Mouse (Mus musculus): ENCODE measurements around the gene Vinac1. TPM values are rescaled to one million over a fixed set of nuclear protein-coding genes. Genes with fewer than 3 reads are reported as not detected.
A peak's percentile ranks its signal among the peaks of the same experiment; 100 is the strongest.

Vinac1 gene
- total RNA-seq, 2 experiments from 2014 or later = not detected

- no peak for DNase-seq
Observed at GRCm38 (mm10) chr2:129038937-129039631, 8.9 kb downstream of the Vinac1 start.

GRCm38 (mm10) chr2:129038426-129038936 lies 9.5 kb downstream of the Vinac1 start:
- peak in 1 of 2 experiments; percentile 9 for DNase-seq

GRCm38 (mm10) chr2:129035381-129035780 lies 12.6 kb downstream of the Vinac1 start:
- no peak for DNase-seq

GRCm38 (mm10) chr2:129024820-129025219 lies 23.2 kb downstream of the Vinac1 start:
- peak in 1 of 2 experiments; percentile 14 for DNase-seq

GRCm38 (mm10) chr2:129020106-129020505 lies 27.9 kb downstream of the Vinac1 start:
- no peak for DNase-seq

DNA sequence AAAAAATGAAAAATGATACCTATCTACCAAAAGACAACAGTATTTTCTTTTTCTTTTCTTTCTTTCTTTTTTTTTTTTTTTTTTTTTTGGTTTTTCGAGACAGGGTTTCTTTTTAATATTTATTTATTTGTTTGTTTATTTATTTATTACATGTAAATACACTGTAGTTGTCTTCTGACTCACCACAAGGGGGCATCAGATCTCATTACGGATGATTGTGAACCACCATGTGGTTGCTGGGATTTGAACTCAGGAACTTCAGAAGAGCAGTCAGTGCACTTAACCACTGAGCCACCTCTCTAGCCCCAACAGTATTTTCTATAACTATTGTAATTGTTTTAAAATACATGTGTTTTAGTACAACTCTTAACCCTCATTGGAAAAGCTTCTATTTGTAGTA lies 39.1 kb downstream of the Vinac1 start:
- DNase-seq = peak in 1 of 2 experiments; percentile 12

DNA sequence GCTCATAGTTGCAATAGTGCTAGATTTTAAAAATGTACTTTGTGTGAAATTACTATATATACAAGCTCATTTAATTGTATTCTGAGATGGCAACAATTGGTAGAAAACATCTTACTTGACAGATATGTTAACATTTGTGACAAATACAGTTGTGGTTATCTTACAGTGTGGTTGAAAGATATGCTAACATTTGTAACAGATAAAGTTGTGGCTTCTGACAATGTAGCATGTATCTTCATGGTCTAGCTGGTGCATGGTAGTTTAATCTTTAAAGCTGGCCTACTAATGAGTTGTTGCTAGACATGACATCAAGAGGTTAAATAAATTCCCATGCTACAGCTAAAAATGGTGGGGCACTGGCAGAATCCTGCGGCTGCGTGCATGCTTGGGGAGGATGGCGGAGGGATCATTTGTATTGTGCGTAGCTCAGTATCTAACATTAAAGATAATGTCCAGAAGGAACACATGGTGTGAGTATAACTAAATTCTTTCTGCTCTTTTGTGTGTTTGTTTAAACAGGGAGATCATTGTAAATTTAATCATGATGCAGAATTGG lies 41.7 kb downstream of the Vinac1 start:
- no peak for DNase-seq

- DNase-seq = no peak
Observed at GRCm38 (mm10) chr2:129004872-129005271, 43.1 kb downstream of the Vinac1 start.

DNA sequence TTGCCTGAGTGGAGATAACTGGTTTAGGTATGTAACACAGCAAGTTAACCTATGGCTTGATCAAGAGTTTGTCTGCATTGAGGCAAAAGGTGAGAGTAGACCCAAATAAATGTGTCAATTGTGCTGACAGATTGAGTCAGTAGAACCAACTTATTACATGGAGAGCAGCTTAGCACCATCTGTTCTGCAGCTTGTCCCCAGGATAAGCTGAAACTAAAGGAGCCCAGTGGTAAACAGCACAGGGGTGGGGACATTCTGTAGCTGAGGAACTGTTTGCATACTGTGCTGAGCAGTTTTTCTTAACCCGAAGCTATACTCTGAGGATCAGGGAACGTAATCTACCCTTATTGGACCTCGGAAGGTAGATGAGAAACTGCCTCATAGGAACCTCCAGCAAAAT lies 63.2 kb downstream of the Vinac1 start:
- no peak for DNase-seq

GRCm38 (mm10) chr2:128975572-128975971 lies 72.4 kb downstream of the Vinac1 start:
- DNase-seq = no peak

Other genes starting within 250 kb of the Vinac1 start
- gene Tmem87b, start 230.1 kb downstream of the Vinac1 start, total RNA-seq (2021) = 10 to 100 TPM; 20.4 to 21.8 TPM
- under 1 TPM; 0.47 to 0.72 TPM for gene Fbln7, start 185.2 kb downstream of the Vinac1 start, total RNA-seq (2021)
- 1 to 10 TPM; 7.5 to 8.7 TPM for gene Zc3h8, start 104.1 kb downstream of the Vinac1 start, total RNA-seq (2021)
- 1 to 10 TPM; 2.6 to 4.8 TPM for gene Zc3h6, start 80.8 kb downstream of the Vinac1 start, total RNA-seq (2021)
- 10 to 100 TPM; 10.4 to 12.1 TPM for gene Gm10762, start 80.4 kb downstream of the Vinac1 start, total RNA-seq (2021)
- 10 to 100 TPM; 20.0 to 22.7 TPM for gene Ttl, start 17.8 kb upstream of the Vinac1 start, total RNA-seq (2021)
- gene Polr1b, start 52.8 kb upstream of the Vinac1 start, total RNA-seq (2021) = 10 to 100 TPM; 10.2 to 10.9 TPM
- 10 to 100 TPM; 13.0 to 13.1 TPM for gene Chchd5, start 81.5 kb upstream of the Vinac1 start, total RNA-seq (2021)
- gene Slc20a1, start 150.6 kb upstream of the Vinac1 start, total RNA-seq (2021) = 10 to 100 TPM; 12.4 to 13.9 TPM
- under 1 TPM; 0.39 to 0.42 TPM for gene Ckap2l, start 249.0 kb upstream of the Vinac1 start, total RNA-seq (2021)